Mouse (Mus musculus): ENCODE data around the gene AC109138.7. TPM values are rescaled to one million over a fixed set of nuclear protein-coding genes. Genes with fewer than 3 reads are reported as not detected.

The AC109138.7 gene
- polyA plus RNA-seq (2015; fragmentation: Nextera tagmentation; extraction: Ambion mirVana) = not detected in 2 replicates

DNA sequence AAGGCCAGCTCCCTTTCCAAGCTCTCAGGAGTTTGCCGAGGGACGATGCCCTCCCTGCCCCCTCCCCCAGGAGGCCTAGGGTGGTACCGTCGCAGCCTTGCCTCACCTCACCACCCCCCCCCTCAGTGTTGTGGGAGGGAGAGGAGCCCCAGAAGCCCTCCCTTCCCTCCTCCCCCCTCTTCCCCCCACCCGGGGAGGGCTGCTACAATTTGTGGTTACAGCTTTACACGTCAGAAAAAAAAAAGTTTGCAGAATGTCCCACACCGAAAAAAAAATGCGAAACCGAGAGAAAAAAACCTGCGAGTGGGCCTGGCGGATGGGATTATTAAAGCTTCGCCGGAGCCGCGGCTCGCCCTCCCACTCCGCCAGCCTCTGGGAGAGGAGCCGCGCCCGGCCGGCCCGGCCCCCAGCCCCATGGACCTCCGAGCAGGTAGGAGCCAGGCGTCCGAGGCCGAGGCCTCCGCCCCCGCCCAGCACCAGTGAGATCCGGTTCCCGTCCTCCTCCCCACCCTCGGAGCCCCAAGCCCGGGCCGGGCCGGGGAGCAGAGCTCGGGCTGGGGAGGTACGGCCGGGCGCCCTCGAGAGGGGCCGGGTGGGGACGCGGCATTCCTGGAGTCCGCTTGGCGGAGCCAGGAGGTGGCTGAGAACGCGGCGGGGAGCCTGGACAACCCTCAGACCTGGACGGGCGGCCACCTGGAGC is at the start of gene AC109138.7, which contains the start of gene Clcf1:
Gene AC109138.7 (plus strand): TSS at position 287 of the 700 bp plus-strand sequence.
Gene Clcf1 (plus strand): TSS at position 168 of the 700 bp plus-strand sequence.
- 1% methylated on average over 36 of the region's 49 CpGs for WGBS
- H3K4me1 ChIP-seq (ENCODE audit: insufficient read depth, low read depth, low read length) = peaks cover 21% of the 10 kb centered on the region
- peak; percentile 72 for DNase-seq (ENCODE audit: low spot score)
- peak within 1 kb of the TSS; percentile 79 for H3K4me3 ChIP-seq (ENCODE audit: low read depth, low read length)
- ATAC-seq = peak; percentile 65
- peak within 1 kb of the TSS; percentile 90 for H3K9ac ChIP-seq (replicated peaks; ENCODE audit: low read depth)
- peak within 1 kb of the TSS; percentile 99 for H3K4me2 ChIP-seq (replicated peaks; ENCODE audit: low read depth, low read length)
- H3K9me3 ChIP-seq (ENCODE audit: low read length) = no peaks in the 10 kb centered on the region
- H3K36me3 ChIP-seq (ENCODE audit: insufficient read depth, low read length) = no peaks in the 10 kb centered on the region
- H3K27me3 ChIP-seq (replicated peaks; ENCODE audit: insufficient read depth, low read length) = no peaks in the 10 kb centered on the region
- TF ChIP-seq EP300 (IDR thresholded peaks at IDR 0.05) (no peak), CTCF (IDR thresholded peaks at IDR 0.05) (no peak)
- peak within 1 kb of the TSS; percentile 90 for H3K27ac ChIP-seq (ENCODE audit: low read length)

DNA sequence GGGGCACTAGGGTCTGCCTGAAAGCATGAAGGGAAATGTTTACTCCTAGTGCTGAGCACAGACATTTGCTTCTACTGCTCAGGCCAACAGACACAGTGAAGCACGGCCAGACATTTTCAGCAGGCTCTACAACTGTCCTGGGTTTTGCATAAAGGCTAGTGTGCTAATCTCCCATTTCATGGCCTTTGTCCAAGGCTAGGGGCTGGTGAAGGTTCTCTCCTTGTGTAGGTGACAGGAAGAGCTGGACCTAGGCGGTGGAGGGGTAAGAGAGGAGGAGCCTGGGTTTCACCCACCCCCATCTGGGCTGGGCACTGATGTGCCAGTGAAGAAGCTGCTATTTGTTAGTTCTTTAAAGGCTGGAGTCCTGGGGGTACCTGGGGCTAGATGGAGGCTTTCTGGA is 49.4 kb upstream of the AC109138.7 start:
- no peak for ATAC-seq
- 65% methylated on average over 2 of the region's 2 CpGs for WGBS
- 0 out of 2 replicates have a peak, but pooled peaks cover 6% of the 10 kb centered on the region for H3K36me3 ChIP-seq (ENCODE audit: insufficient read depth, low read length)
- H3K27ac ChIP-seq (ENCODE audit: low read length) = no peak overlapping the region
- no peak overlapping the region for H3K4me3 ChIP-seq (ENCODE audit: low read depth, low read length)
- H3K9me3 ChIP-seq (ENCODE audit: low read length) = no peaks in the 10 kb centered on the region
- no peaks in the 10 kb centered on the region for H3K27me3 ChIP-seq (replicated peaks; ENCODE audit: insufficient read depth, low read length)
- peaks cover under 1% of the 10 kb centered on the region; the same call in 1 of the 2 replicates for H3K4me1 ChIP-seq (ENCODE audit: insufficient read depth, low read depth, low read length)
- H3K9ac ChIP-seq (replicated peaks; ENCODE audit: low read depth) = no peak overlapping the region
- H3K4me2 ChIP-seq (replicated peaks; ENCODE audit: low read depth, low read length) = no peak overlapping the region
- DNase-seq (ENCODE audit: low spot score) = no peak
- TF ChIP-seq EP300 (IDR thresholded peaks at IDR 0.05) (no peak), CTCF (IDR thresholded peaks at IDR 0.05) (no peak)

DNA sequence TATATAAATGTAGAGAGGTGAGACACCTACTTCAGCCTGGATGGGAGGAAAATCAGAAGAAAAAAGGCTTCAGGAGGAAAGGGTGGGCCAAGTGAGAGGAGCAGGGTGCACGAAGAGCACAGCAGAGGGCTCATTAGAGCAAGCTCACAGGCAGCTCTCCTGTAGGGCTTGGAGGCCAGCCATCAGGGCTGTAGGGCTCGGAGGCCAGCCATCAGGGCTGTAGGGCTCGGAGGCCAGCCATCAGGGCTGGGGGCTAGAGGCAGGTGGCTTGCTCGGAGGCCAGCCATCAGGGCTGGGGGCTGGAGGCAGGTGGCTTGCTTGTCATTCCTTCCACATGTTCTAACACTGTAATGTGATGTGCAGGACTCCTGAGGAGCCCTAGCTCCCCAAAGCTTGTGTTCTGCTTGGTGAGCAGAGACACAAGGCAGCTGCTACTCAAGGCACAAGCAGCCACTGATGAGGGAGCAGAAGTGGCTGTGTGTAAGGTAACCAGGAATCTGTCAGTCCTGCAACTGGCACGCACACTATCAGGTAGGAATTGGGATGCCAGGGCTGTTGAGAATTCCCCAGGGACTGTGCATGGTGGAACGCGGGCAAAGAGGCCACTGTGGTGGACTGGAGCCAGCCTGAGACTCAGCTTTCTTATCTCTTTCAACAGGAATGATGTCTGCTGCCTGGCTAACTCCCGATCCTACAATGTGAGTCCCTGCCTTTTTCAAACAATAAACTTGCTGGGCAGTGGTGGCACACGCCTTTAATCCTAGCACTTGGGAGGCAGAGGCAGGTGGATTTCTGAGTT is 47.3 kb upstream of the AC109138.7 start:
- no peak overlapping the region for H3K27ac ChIP-seq (ENCODE audit: low read length)

GRCm38 (mm10) chr19:4169378-4169784 is 44.8 kb upstream of the AC109138.7 start:
- TF ChIP-seq CTCF (IDR thresholded peaks at IDR 0.05) = peak; percentile 99
- TF ChIP-seq EP300 (IDR thresholded peaks at IDR 0.05) = no peak
- Histone ChIP-seq H3K4me2 (replicated peaks; ENCODE audit: low read depth, low read length) (peak overlapping the region; percentile 79), H3K9me3 (ENCODE audit: low read length) (no peaks in the 10 kb centered on the region), H3K9ac (replicated peaks; ENCODE audit: low read depth) (peak overlapping the region; percentile 73), H3K36me3 (ENCODE audit: insufficient read depth, low read length) (no peaks in the 10 kb centered on the region; the same call in 1 of the 2 replicates), H3K27me3 (replicated peaks; ENCODE audit: insufficient read depth, low read length) (no peaks in the 10 kb centered on the region), H3K27ac (ENCODE audit: low read length) (peak overlapping the region; percentile 93), H3K4me3 (ENCODE audit: low read depth, low read length) (peak overlapping the region; percentile 39), H3K4me1 (ENCODE audit: insufficient read depth, low read depth, low read length) (peaks cover 11% of the 10 kb centered on the region; the same call in 1 of the 2 replicates)
- peak; percentile 100 for DNase-seq (ENCODE audit: low spot score)
- under 1% methylated on average over 42 of the region's 43 CpGs for WGBS
- peak; percentile 96 for ATAC-seq

More for the DNA sequence above, 47.3 kb upstream of the AC109138.7 start:
- H3K9me3 ChIP-seq (ENCODE audit: low read length) = no peaks in the 10 kb centered on the region
- peaks cover 8% of the 10 kb centered on the region; the same call in 1 of the 2 replicates for H3K4me1 ChIP-seq (ENCODE audit: insufficient read depth, low read depth, low read length)
- no peak overlapping the region for H3K9ac ChIP-seq (replicated peaks; ENCODE audit: low read depth)
- H3K27me3 ChIP-seq (replicated peaks; ENCODE audit: insufficient read depth, low read length) = no peaks in the 10 kb centered on the region
- WGBS = 72% methylated on average over 9 of the region's 9 CpGs
- no peak for ATAC-seq
- TF ChIP-seq EP300 (IDR thresholded peaks at IDR 0.05) = no peak
- H3K4me3 ChIP-seq (ENCODE audit: low read depth, low read length) = no peak overlapping the region
- DNase-seq (ENCODE audit: low spot score) = no peak
- H3K36me3 ChIP-seq (ENCODE audit: insufficient read depth, low read length) = no peaks in the 10 kb centered on the region
- no peak overlapping the region for H3K4me2 ChIP-seq (replicated peaks; ENCODE audit: low read depth, low read length)

- Histone ChIP-seq H3K4me2 (replicated peaks; ENCODE audit: low read depth, low read length) (peak overlapping the region; percentile 79), H3K27me3 (replicated peaks; ENCODE audit: insufficient read depth, low read length) (no peaks in the 10 kb centered on the region), H3K4me3 (ENCODE audit: low read depth, low read length) (peak overlapping the region; percentile 39), H3K4me1 (ENCODE audit: insufficient read depth, low read depth, low read length) (peaks cover 11% of the 10 kb centered on the region; the same call in 1 of the 2 replicates), H3K9me3 (ENCODE audit: low read length) (no peaks in the 10 kb centered on the region), H3K27ac (ENCODE audit: low read length) (peak overlapping the region; percentile 93), H3K9ac (replicated peaks; ENCODE audit: low read depth) (peak overlapping the region; percentile 73), H3K36me3 (ENCODE audit: insufficient read depth, low read length) (no peaks in the 10 kb centered on the region; the same call in 1 of the 2 replicates)
- TF ChIP-seq EP300 (IDR thresholded peaks at IDR 0.05) (no peak), CTCF (IDR thresholded peaks at IDR 0.05) (no peak)
- WGBS = 4% methylated on average over 22 of the region's 27 CpGs
- no peak for ATAC-seq
- DNase-seq (ENCODE audit: low spot score) = no peak
Measured at GRCm38 (mm10) chr19:4169810-4170209, 44.3 kb upstream of the AC109138.7 start.
